Mouse (Mus musculus): ENCODE measurements around the gene Aarsd1. TPM values are rescaled to one million over a fixed set of nuclear protein-coding genes. Genes with fewer than 3 reads are reported as not detected.
A peak's percentile ranks its signal among the peaks of the same experiment; 100 is the strongest.

Gene Aarsd1
- total and polyA plus RNA-seq, 2 experiments from 2014 or later: 89.8 to 101 TPM

GRCm38 (mm10) chr11:101462583-101463440 is 45.4 kb upstream of the Aarsd1 start:
- no peaks in the 10 kb centered on the region for H3K9me3 ChIP-seq (ENCODE audit: low read length)
- ATAC-seq (no peak; the same call in 1 of the 2 replicates), DNase-seq (no peak)
- WGBS: 36% methylated on average over 13 of the region's 13 CpGs
- peaks cover 14% of the 10 kb centered on the region for H3K4me1 ChIP-seq (ENCODE audit: insufficient read depth)
- H3K4me2 ChIP-seq (ENCODE audit: low read depth): peak overlapping the region; percentile 85
- no peak overlapping the region for H3K27ac ChIP-seq (ENCODE audit: low read depth, low read length)
- H3K4me3 ChIP-seq (ENCODE audit: low read depth, low read length): no peak overlapping the region
- no peak for TF ChIP-seq CTCF (IDR thresholded peaks at IDR 0.05; ENCODE audit: low read depth)
- H3K36me3 ChIP-seq (ENCODE audit: insufficient read depth): peaks cover 43% of the 10 kb centered on the region
- no peak overlapping the region for H3K9ac ChIP-seq
- H3K27me3 ChIP-seq (ENCODE audit: insufficient read depth, low read length): no peaks in the 10 kb centered on the region

GRCm38 (mm10) chr11:101462141-101462540 is 44.7 kb upstream of the Aarsd1 start:
- TF ChIP-seq CTCF (IDR thresholded peaks at IDR 0.05; ENCODE audit: low read depth): no peak
- H3K9me3 ChIP-seq (ENCODE audit: low read length): no peaks in the 10 kb centered on the region
- no peak overlapping the region for H3K27ac ChIP-seq (ENCODE audit: low read depth, low read length)
- no peak for DNase-seq
- H3K27me3 ChIP-seq (ENCODE audit: insufficient read depth, low read length): no peaks in the 10 kb centered on the region
- H3K4me3 ChIP-seq (ENCODE audit: low read depth, low read length): no peak overlapping the region
- no peak for ATAC-seq
- peaks cover 47% of the 10 kb centered on the region for H3K36me3 ChIP-seq (ENCODE audit: insufficient read depth)
- H3K4me2 ChIP-seq (ENCODE audit: low read depth): no peak overlapping the region
- WGBS: 76% methylated on average over 14 of the region's 14 CpGs
- peaks cover 14% of the 10 kb centered on the region for H3K4me1 ChIP-seq (ENCODE audit: insufficient read depth)
- H3K9ac ChIP-seq: no peak overlapping the region

- Histone ChIP-seq H3K4me1 (ENCODE audit: insufficient read depth) (peaks cover 14% of the 10 kb centered on the region), H3K4me2 (ENCODE audit: low read depth) (no peak overlapping the region), H3K9ac (no peak overlapping the region), H3K4me3 (ENCODE audit: low read depth, low read length) (no peak overlapping the region), H3K27me3 (ENCODE audit: insufficient read depth, low read length) (no peaks in the 10 kb centered on the region), H3K9me3 (ENCODE audit: low read length) (no peaks in the 10 kb centered on the region), H3K27ac (ENCODE audit: low read depth, low read length) (no peak overlapping the region), H3K36me3 (ENCODE audit: insufficient read depth) (peaks cover 51% of the 10 kb centered on the region)
- DNase-seq (no peak), ATAC-seq (no peak)
- 87% methylated on average over 15 of the region's 15 CpGs for WGBS
- TF ChIP-seq CTCF (IDR thresholded peaks at IDR 0.05; ENCODE audit: low read depth): no peak
Measured at GRCm38 (mm10) chr11:101460321-101460720, 42.9 kb upstream of the Aarsd1 start.

GRCm38 (mm10) chr11:101459716-101460115 is 42.3 kb upstream of the Aarsd1 start:
- H3K4me1 ChIP-seq (ENCODE audit: insufficient read depth): peaks cover 13% of the 10 kb centered on the region
- ATAC-seq (no peak), DNase-seq (no peak)
- no peak overlapping the region for H3K4me3 ChIP-seq (ENCODE audit: low read depth, low read length)
- no peaks in the 10 kb centered on the region for H3K27me3 ChIP-seq (ENCODE audit: insufficient read depth, low read length)
- H3K4me2 ChIP-seq (ENCODE audit: low read depth): no peak overlapping the region
- no peak for TF ChIP-seq CTCF (IDR thresholded peaks at IDR 0.05; ENCODE audit: low read depth)
- no peaks in the 10 kb centered on the region for H3K9me3 ChIP-seq (ENCODE audit: low read length)
- no peak overlapping the region for H3K9ac ChIP-seq
- WGBS: 46% methylated on average over 6 of the region's 6 CpGs
- no peak overlapping the region for H3K27ac ChIP-seq (ENCODE audit: low read depth, low read length)
- H3K36me3 ChIP-seq (ENCODE audit: insufficient read depth): peaks cover 51% of the 10 kb centered on the region

- H3K4me2 ChIP-seq (ENCODE audit: low read depth): no peak overlapping the region
- DNase-seq: no peak
- H3K27me3 ChIP-seq (ENCODE audit: insufficient read depth, low read length): no peaks in the 10 kb centered on the region
- H3K27ac ChIP-seq (ENCODE audit: low read depth, low read length): no peak overlapping the region
- no peak for ATAC-seq
- H3K9me3 ChIP-seq (ENCODE audit: low read length): no peaks in the 10 kb centered on the region
- no peak for TF ChIP-seq CTCF (IDR thresholded peaks at IDR 0.05; ENCODE audit: low read depth)
- no peak overlapping the region for H3K9ac ChIP-seq
- H3K4me3 ChIP-seq (ENCODE audit: low read depth, low read length): no peak overlapping the region
- 85% methylated on average over 12 of the region's 12 CpGs for WGBS
- H3K36me3 ChIP-seq (ENCODE audit: insufficient read depth): peaks cover 51% of the 10 kb centered on the region
- H3K4me1 ChIP-seq (ENCODE audit: insufficient read depth): no peaks in the 10 kb centered on the region
Measured at GRCm38 (mm10) chr11:101458217-101458616, 40.8 kb upstream of the Aarsd1 start.

GRCm38 (mm10) chr11:101457631-101458030 is 40.2 kb upstream of the Aarsd1 start:
- no peaks in the 10 kb centered on the region for H3K9me3 ChIP-seq (ENCODE audit: low read length)
- H3K4me3 ChIP-seq (ENCODE audit: low read depth, low read length): no peak overlapping the region
- no peaks in the 10 kb centered on the region for H3K27me3 ChIP-seq (ENCODE audit: insufficient read depth, low read length)
- H3K4me2 ChIP-seq (ENCODE audit: low read depth): no peak overlapping the region
- no peak overlapping the region for H3K9ac ChIP-seq
- no peaks in the 10 kb centered on the region for H3K4me1 ChIP-seq (ENCODE audit: insufficient read depth)
- H3K27ac ChIP-seq (ENCODE audit: low read depth, low read length): no peak overlapping the region
- ATAC-seq (no peak), DNase-seq (no peak)
- WGBS: 86% methylated on average over 9 of the region's 9 CpGs
- peaks cover 51% of the 10 kb centered on the region for H3K36me3 ChIP-seq (ENCODE audit: insufficient read depth)
- TF ChIP-seq CTCF (IDR thresholded peaks at IDR 0.05; ENCODE audit: low read depth): no peak

GRCm38 (mm10) chr11:101455627-101456026 is 38.2 kb upstream of the Aarsd1 start:
- Histone ChIP-seq H3K9me3 (ENCODE audit: low read length) (no peaks in the 10 kb centered on the region), H3K27me3 (ENCODE audit: insufficient read depth, low read length) (no peaks in the 10 kb centered on the region), H3K4me1 (ENCODE audit: insufficient read depth) (no peaks in the 10 kb centered on the region), H3K36me3 (ENCODE audit: insufficient read depth) (peaks cover 32% of the 10 kb centered on the region), H3K4me3 (ENCODE audit: low read depth, low read length) (no peak overlapping the region), H3K9ac (no peak overlapping the region), H3K4me2 (ENCODE audit: low read depth) (no peak overlapping the region), H3K27ac (ENCODE audit: low read depth, low read length) (no peak overlapping the region)
- ATAC-seq (no peak), DNase-seq (no peak)
- no peak for TF ChIP-seq CTCF (IDR thresholded peaks at IDR 0.05; ENCODE audit: low read depth)
- WGBS: 87% methylated on average over 7 of the region's 7 CpGs
